8 mouse cellular contexts compared by ENCODE assay signal in genomic region chr3:108226558-108227350, GRCm38 (mm10). TPM values are rescaled to one million over a fixed set of nuclear protein-coding genes. Genes with fewer than 3 reads are reported as not detected.
DNase-seq lines count a peak whose midpoint lies in the region; ATAC-seq and TF ChIP-seq lines count a peak whose summit lies in the region.

Gene Sypl2 (minus strand): TSS chr3:108226648.

- H3K9ac ChIP-seq in heart, adult 2 months (ENCODE audit: low read depth, low read length), result peak within 1 kb of the TSS; percentile 48
- H3K9ac ChIP-seq in lung, embryonic 16.5 days (ENCODE audit: low read length), result peak within 1 kb of the TSS; percentile 61

- H3K4me1 ChIP-seq in heart, adult 2 months (ENCODE audit: control insufficient read depth, insufficient read depth, low read length), result no peaks in the 10 kb centered on the region
- no peaks in the 10 kb centered on the region for H3K4me1 ChIP-seq in brown adipose tissue, adult 24 weeks (ENCODE audit: control insufficient read depth, insufficient read depth, insufficient read length, low read length)
- peaks cover 4% of the 10 kb centered on the region; the same call in 1 of the 2 replicates for H3K4me1 ChIP-seq in lung, embryonic 16.5 days (replicated peaks; ENCODE audit: control insufficient read depth, insufficient read depth, low read length)

- no peak for TF ChIP-seq POLR2A in heart, adult 2 months (IDR thresholded peaks at IDR 0.05; ENCODE audit: insufficient read depth, low read depth, low read length)

- 11% methylated on average over 43 of the region's 44 CpGs for WGBS in heart, adult 2 months
- WGBS in lung, embryonic 16.5 days, result 5% methylated on average over 41 of the region's 44 CpGs

- intact Hi-C loops in heart, adult 2 months (cut with DNase I), result no loop called here
- intact Hi-C loops in gastrocnemius, postnatal 36 days (cut with DNase I), result no loop called here

- no peak for TF ChIP-seq EP300 in heart, adult 2 months (IDR thresholded peaks at IDR 0.05; ENCODE audit: insufficient read depth, low read depth, low read length)

- no peaks in the 10 kb centered on the region for H3K9me3 ChIP-seq in lung, embryonic 16.5 days (ENCODE audit: control insufficient read depth, low read length)

- DNase-seq in heart, adult 2 months, result peak; percentile 54 to 63
- no peak for DNase-seq in heart, adult 8-10 months (ENCODE audit: low spot score)
- DNase-seq in gastrocnemius, postnatal 36 days, result peak; percentile 61 to 68
- DNase-seq in kidney, adult 11 months, result peak; percentile 83
- peak; percentile 65 for DNase-seq in retina, embryonic 14.5 days (ENCODE audit: low spot score)
- no peak for DNase-seq in cerebellum, adult 11 months

- no peak within 1 kb of the TSS for H3K27ac ChIP-seq in heart, adult 2 months
- H3K27ac ChIP-seq in brown adipose tissue, adult 24 weeks (replicated peaks; ENCODE audit: low read depth, low read length), result no peak within 1 kb of the TSS
- no peak within 1 kb of the TSS for H3K27ac ChIP-seq in lung, embryonic 16.5 days (ENCODE audit: low read length)

- no peaks in the 10 kb centered on the region for H3K79me2 ChIP-seq in heart, adult 2 months (replicated peaks; ENCODE audit: control insufficient read depth, insufficient read depth, low read length)

- H3K36me3 ChIP-seq in heart, adult 2 months (ENCODE audit: control insufficient read depth, insufficient read depth, low read length), result no peaks in the 10 kb centered on the region
- H3K36me3 ChIP-seq in lung, embryonic 16.5 days (ENCODE audit: control insufficient read depth, insufficient read depth, low read length), result no peaks in the 10 kb centered on the region

- peaks cover 10% of the 10 kb centered on the region for H3K27me3 ChIP-seq in heart, adult 2 months (ENCODE audit: control insufficient read depth, insufficient read depth, low read length)
- peaks cover 37% of the 10 kb centered on the region for H3K27me3 ChIP-seq in lung, embryonic 16.5 days (ENCODE audit: control insufficient read depth, insufficient read depth, low read depth, low read length)

- H3K4me3 ChIP-seq in heart, adult 2 months, result peak within 1 kb of the TSS; percentile 42
- H3K4me3 ChIP-seq in brown adipose tissue, adult 24 weeks (ENCODE audit: insufficient read depth, low read depth, low read length), result peak within 1 kb of the TSS; percentile 49
- H3K4me3 ChIP-seq in lung, embryonic 16.5 days (ENCODE audit: low read length), result peak within 1 kb of the TSS; percentile 51

- H3K4me2 ChIP-seq in lung, embryonic 16.5 days (ENCODE audit: low read depth, low read length), result peak within 1 kb of the TSS; percentile 69

- no peak for TF ChIP-seq CTCF in heart, adult 2 months (IDR thresholded peaks at IDR 0.05)

- peak; percentile 47; the same call in 1 of the 2 replicates for ATAC-seq in lung, embryonic 16.5 days (ENCODE audit: low read depth)

RNA-seq across cellular contexts. Expression of gene Sypl2, which starts in this region (rescaled TPM):
- 1 to 10 TPM in 1 of 2 experiments, under 1 TPM in 1; 0.77 to 1.2 TPM for total RNA-seq in heart, adult 2 months (2021)
- polyA plus RNA-seq in heart, adult 2 months (2012; rRNA removed), result 0.44 and 0.64 TPM in 2 replicates
- 1 to 10 TPM; 1.3 to 2.4 (median 2.1) TPM for total RNA-seq in heart, adult 8-10 months (2022)
- 2.7 and 3.9 TPM in 2 replicates for polyA plus RNA-seq in brown adipose tissue, adult 24 weeks (2012; ENCODE audit: insufficient read depth, insufficient read length, missing spikeins)
- 100 to 1,000 TPM; 479 to 547 TPM for total RNA-seq in gastrocnemius, postnatal 36 days (2021)
- polyA plus RNA-seq in lung, embryonic 16.5 days (2015; fragmentation: Nextera tagmentation; extraction: Ambion mirVana), result 0.46 and 1.1 TPM in 2 replicates

Comparison
In these comparisons a context has a peak if more than half of its experiments do, and no peak if none do; other contexts are left out.
1. RNA of gene Sypl2 (total RNA-seq): 479 to 547 TPM in gastrocnemius, postnatal 36 days; 1.3 to 2.4 TPM in heart, adult 8-10 months and 0.77 to 1.2 TPM in heart, adult 2 months; every median in the first group is over 100 times any median in the second.
2. DNase-seq: peak in heart, adult 2 months (2 of 2), gastrocnemius, postnatal 36 days (2 of 2), kidney, adult 11 months (single experiment) and retina, embryonic 14.5 days (single experiment); none in heart, adult 8-10 months (single experiment) and cerebellum, adult 11 months (single experiment).
3. Peak in every context shown above with its lines, with median percentiles within 50 percentile points of each other: H3K4me3 ChIP-seq.